Mouse (Mus musculus) left cerebral cortex, postnatal 14 days (tissue): Measurements from ENCODE around the gene Wipf2. TPM values are rescaled to one million over a fixed set of nuclear protein-coding genes. Genes with fewer than 3 reads are reported as not detected.
"Not testable (repeated sequence)": the region's sequence is repeated elsewhere in the genome, so short reads cannot be mapped to it uniquely, and the experiment has no call there.

Source experiments
- DNase-seq, 2 experiments: peaks; one replicate each; pipeline ENCODE4 v3.0.0; 2021 to 2022; ENCODE audit warnings: low spot score in 2 of 2, mixed read lengths in 1 of 2
- intact Hi-C: fragments of 180-260 bp; cut with DNase I; formaldehyde crosslinking; loops from one replicate; pipeline ENCODE4 v1.15.1; 2025
- total RNA-seq, 2 experiments: library from RNA; stranded (reverse); gene quantifications; 2 replicates each; pipeline ENCODE4 v1.2.3; 2021

Gene Wipf2
- total RNA-seq, 2 experiments from 2014 or later: 45.5 to 45.9 TPM

GRCm38 (mm10) chr11:98925868-98926311 lies 62.5 kb downstream of the Wipf2 start:
- intact Hi-C loops: loop anchor here (2.0 kb wide), 1 partner anchor 45 kb away; no protein-coding TSS in a partner anchor
- no peak for DNase-seq

GRCm38 (mm10) chr11:98926553-98926952 lies 63.1 kb downstream of the Wipf2 start:
- intact Hi-C loops: no loop called here
- DNase-seq: no peak

- no peak for DNase-seq
Observed at GRCm38 (mm10) chr11:98927438-98928076, 64.1 kb downstream of the Wipf2 start, which contains the start of gene Rara. TSS of gene Rara (plus strand) at chr11:98927818.

GRCm38 (mm10) chr11:98928186-98928893 lies 64.9 kb downstream of the Wipf2 start:
- DNase-seq: no peak
- intact Hi-C loops: no loop called here

More at GRCm38 (mm10) chr11:98927438-98928076, 64.1 kb downstream of the Wipf2 start, which contains the start of gene Rara:
- intact Hi-C loops: no loop called here

GRCm38 (mm10) chr11:98929503-98929902 lies 66.1 kb downstream of the Wipf2 start:
- intact Hi-C loops: no loop called here
- DNase-seq: no peak

- DNase-seq: no peak
- intact Hi-C loops: no loop called here
Observed at GRCm38 (mm10) chr11:98930127-98930601, 66.7 kb downstream of the Wipf2 start.

- intact Hi-C loops: no loop called here
- no peak for DNase-seq
Observed at GRCm38 (mm10) chr11:98930773-98931512, 67.5 kb downstream of the Wipf2 start.

- no peak for DNase-seq
- intact Hi-C loops: loop anchor here (2.0 kb wide), 1 partner anchor 39 kb away; no protein-coding TSS in a partner anchor
Observed at GRCm38 (mm10) chr11:98931513-98932292, 68.3 kb downstream of the Wipf2 start.

- intact Hi-C loops: loop anchor here (2.0 kb wide), 1 partner anchor 38 kb away; no protein-coding TSS in a partner anchor
- no peak for DNase-seq
Observed at GRCm38 (mm10) chr11:98932293-98933091, 69.1 kb downstream of the Wipf2 start.

GRCm38 (mm10) chr11:98933151-98933550 lies 69.7 kb downstream of the Wipf2 start:
- intact Hi-C loops: loop anchor here (2.0 kb wide), 1 partner anchor 38 kb away; no protein-coding TSS in a partner anchor
- DNase-seq: no peak

GRCm38 (mm10) chr11:98933847-98934246 lies 70.4 kb downstream of the Wipf2 start:
- not testable (repeated sequence) for DNase-seq
- intact Hi-C loops: loop anchor here (2.0 kb wide), 1 partner anchor 37 kb away; no protein-coding TSS in a partner anchor

GRCm38 (mm10) chr11:98934367-98934766 lies 70.9 kb downstream of the Wipf2 start:
- DNase-seq: no peak
- intact Hi-C loops: no loop called here

GRCm38 (mm10) chr11:98935123-98935522 lies 71.7 kb downstream of the Wipf2 start:
- intact Hi-C loops: no loop called here
- DNase-seq: no peak

GRCm38 (mm10) chr11:98936170-98936569 lies 72.7 kb downstream of the Wipf2 start:
- intact Hi-C loops: no loop called here
- DNase-seq: no peak

- intact Hi-C loops: no loop called here
Observed at GRCm38 (mm10) chr11:98936606-98937409, 73.4 kb downstream of the Wipf2 start.

GRCm38 (mm10) chr11:98937410-98937913 lies 74.0 kb downstream of the Wipf2 start:
- peak in 1 of 2 experiments; percentile 72 for DNase-seq
- intact Hi-C loops: no loop called here

More at GRCm38 (mm10) chr11:98936606-98937409, 73.4 kb downstream of the Wipf2 start:
- no peak for DNase-seq
